Mouse (Mus musculus): ENCODE results near the gene Serpine2. TPM values are rescaled to one million over a fixed set of nuclear protein-coding genes. Genes with fewer than 3 reads are reported as not detected.

The Serpine2 gene
- total and polyA plus RNA-seq, 3 experiments: not detected

DNA sequence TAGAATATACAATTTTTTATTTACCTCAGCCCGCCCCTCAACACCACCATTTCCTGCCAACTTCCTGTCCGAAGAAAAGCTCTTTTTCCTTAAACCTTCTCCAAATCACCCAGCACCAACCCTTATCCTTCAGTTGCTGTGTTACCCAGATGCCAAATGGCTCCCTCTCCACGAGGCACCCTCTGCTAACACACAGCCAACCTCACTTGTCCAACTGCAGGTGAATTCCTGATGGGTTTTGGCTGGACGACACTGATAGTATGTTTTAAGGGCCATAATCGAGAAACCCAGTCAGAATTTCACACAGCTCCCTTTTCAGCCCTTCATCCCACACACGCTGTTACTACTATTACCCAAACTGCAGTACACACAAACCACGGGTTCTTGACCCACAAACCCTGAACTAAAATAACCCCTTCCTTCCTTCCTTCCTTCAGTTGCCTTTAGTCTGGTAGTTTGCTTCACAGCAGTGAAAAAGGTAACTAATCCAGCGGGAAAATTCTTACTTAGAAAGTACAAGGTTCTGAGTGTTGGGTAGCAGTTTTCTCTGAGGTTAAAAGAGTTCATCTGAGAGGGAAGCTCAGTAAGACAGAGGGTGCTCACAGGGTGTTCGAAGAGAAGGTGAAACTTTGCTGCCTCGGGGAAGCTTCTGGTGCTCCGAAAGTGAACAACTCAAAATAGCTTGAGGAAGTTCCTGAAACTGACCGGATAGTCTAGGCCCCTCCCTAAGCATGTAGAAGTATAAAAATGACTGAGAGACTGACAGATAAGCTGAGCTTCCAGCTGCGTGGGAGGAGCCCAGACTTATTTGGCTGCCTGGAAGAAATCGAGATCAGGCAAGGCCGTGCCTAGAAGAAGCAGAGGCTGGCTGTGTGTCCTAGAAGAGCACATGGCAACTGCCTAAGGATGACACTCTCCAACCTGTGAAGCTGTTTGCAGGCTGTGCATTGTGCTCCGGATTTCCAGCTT is 98.4 kb downstream of the Serpine2 start (continued):
- TF ChIP-seq MAFK (IDR thresholded peaks at IDR 0.05; ENCODE audit: borderline replicate concordance, low read depth, low read length) (no peak), MAX (IDR thresholded peaks at IDR 0.05; ENCODE audit: low read length) (0 out of 2 replicates have a peak, but pooled peaks have one; percentile 38), GABPA (IDR thresholded peaks at IDR 0.05; ENCODE audit: low read depth, low read length) (no peak), UBTF (IDR thresholded peaks at IDR 0.05; ENCODE audit: borderline replicate concordance, insufficient read depth, low read depth, low read length) (no peak)

DNA sequence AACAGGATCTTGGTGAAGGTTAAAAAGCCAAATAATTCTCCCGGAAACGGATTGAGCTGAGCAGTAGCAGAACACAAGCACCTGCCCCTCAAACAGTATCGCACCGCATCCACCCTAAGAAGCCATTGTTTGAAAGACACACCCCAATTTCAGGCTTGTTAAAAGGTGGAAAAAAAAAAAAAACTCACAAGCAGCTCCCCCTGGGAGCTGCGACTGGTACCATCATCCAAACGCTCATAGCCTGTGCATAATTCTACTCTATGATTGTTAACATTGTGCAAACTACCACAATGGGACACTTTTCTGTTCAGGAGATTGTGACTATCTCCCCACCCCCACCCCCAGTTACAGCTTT is 99.1 kb downstream of the Serpine2 start:
- no peak for DNase-seq (ENCODE audit: low read depth, low spot score)
- Histone ChIP-seq H3K4me1 (ENCODE audit: control insufficient read depth in 1 of 2, insufficient read depth in 2 of 2, low read length in 2 of 2) (peaks cover 5 to 14% of the 10 kb centered on the region in 2 experiments), H3K27me3 (ENCODE audit: control insufficient read depth in 1 of 2, insufficient read depth in 2 of 2, low read length in 2 of 2) (no peaks in the 10 kb centered on the region), H3K9me3 (replicated peaks; ENCODE audit: insufficient read depth, low read length) (no peaks in the 10 kb centered on the region), H3K27ac (ENCODE audit: control insufficient read depth, low read depth, low read length) (peak overlapping the region; percentile 29), H3K79me2 (ENCODE audit: control insufficient read depth, insufficient read depth, low read length, poor library complexity) (peaks cover 12% of the 10 kb centered on the region), H3K4me3 (ENCODE audit: control insufficient read depth in 1 of 2, insufficient read depth in 1 of 2, low read depth in 2 of 2, low read length in 2 of 2) (peak overlapping the region; percentile 80 to 99), H3K9ac (ENCODE audit: control insufficient read depth, low read depth, low read length, poor library complexity, severe bottlenecking) (peak overlapping the region; percentile 57), H3K36me3 (ENCODE audit: control insufficient read depth in 1 of 2, insufficient read depth in 2 of 2, low read length in 2 of 2) (peaks cover 0 to 17% of the 10 kb centered on the region in 2 experiments; a peak in 2 of 4 replicates)
- no peak for TF ChIP-seq GATA1 (IDR thresholded peaks at IDR 0.05; ENCODE audit: low read depth, low read length)
- peak; percentile 11; the same call in 1 of the 2 replicates for TF ChIP-seq SMC3 (IDR thresholded peaks at IDR 0.05; ENCODE audit: low read depth, low read length)
- no peak for TF ChIP-seq RAD21 (IDR thresholded peaks at IDR 0.05; ENCODE audit: low read depth, low read length)
- peak; percentile 94 for TF ChIP-seq ZNF384 (IDR thresholded peaks at IDR 0.05; ENCODE audit: low read depth, low read length)
- 0 out of 2 replicates have a peak, but pooled peaks have one; percentile 31 for TF ChIP-seq TBP (IDR thresholded peaks at IDR 0.05; ENCODE audit: low read depth, low read length)

DNA sequence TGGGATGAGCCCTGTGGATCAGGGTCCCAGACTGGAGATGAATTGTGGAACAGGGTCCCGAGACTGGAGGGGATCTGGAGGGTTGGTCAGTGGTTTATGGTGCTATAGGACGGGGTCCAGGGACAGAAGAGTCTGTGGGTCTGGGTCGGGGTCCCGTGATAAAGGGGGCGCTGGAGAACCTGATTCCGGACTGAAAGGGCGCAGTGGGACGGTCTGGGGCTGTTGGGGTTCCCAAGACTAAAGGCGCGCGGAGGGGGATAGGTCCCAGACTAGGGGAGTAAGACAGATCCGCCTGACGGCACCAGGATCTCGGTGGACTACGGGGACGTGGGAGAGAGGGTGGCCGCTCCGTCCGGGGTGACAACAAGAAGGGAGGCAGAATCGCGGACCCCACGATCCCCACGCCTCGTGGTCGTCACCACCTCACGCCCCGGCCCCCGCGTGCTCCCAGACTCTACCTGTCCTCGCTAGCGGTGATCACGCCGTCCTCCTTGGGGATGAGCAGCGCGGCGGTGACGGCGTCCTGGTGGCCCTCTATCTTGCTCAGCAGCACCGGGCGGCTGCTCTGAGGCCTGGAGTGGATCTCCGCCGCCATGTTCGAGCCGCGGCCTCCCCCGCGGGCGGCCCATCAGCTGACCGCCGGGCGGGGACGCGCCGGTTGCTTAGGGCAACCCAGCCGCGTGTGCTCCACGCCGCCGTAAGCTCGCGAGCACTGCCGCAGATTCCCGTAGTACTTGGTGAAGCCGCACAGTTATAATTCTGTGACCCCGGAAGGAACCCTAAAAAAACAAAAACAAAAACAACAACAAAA is 99.7 kb downstream of the Serpine2 start:
- Histone ChIP-seq H3K27ac (ENCODE audit: control insufficient read depth, low read depth, low read length) (peak overlapping the region; percentile 41; the same call in 1 of the 2 replicates), H3K9ac (ENCODE audit: control insufficient read depth, low read depth, low read length, poor library complexity, severe bottlenecking) (peak overlapping the region; percentile 98), H3K27me3 (ENCODE audit: control insufficient read depth in 1 of 2, insufficient read depth in 2 of 2, low read length in 2 of 2) (no peaks in the 10 kb centered on the region), H3K36me3 (ENCODE audit: control insufficient read depth in 1 of 2, insufficient read depth in 2 of 2, low read length in 2 of 2) (peaks cover 0 to 17% of the 10 kb centered on the region in 2 experiments; a peak in 2 of 4 replicates), H3K9me3 (replicated peaks; ENCODE audit: insufficient read depth, low read length) (no peaks in the 10 kb centered on the region), H3K4me1 (ENCODE audit: control insufficient read depth in 1 of 2, insufficient read depth in 2 of 2, low read length in 2 of 2) (peaks cover 5 to 14% of the 10 kb centered on the region in 2 experiments), H3K79me2 (ENCODE audit: control insufficient read depth, insufficient read depth, low read length, poor library complexity) (peaks cover 12% of the 10 kb centered on the region), H3K4me3 (ENCODE audit: control insufficient read depth in 1 of 2, insufficient read depth in 1 of 2, low read depth in 2 of 2, low read length in 2 of 2) (peak overlapping the region; percentile 80 to 99)
- peak; percentile 93 for DNase-seq (ENCODE audit: low read depth, low spot score)
- peak; percentile 59 to 67; a peak in 3 of 4 replicates for TF ChIP-seq POLR2A (IDR thresholded peaks at IDR 0.05; ENCODE audit: control insufficient read depth in 1 of 2, insufficient read depth in 1 of 2, low read depth in 1 of 2, low read length in 2 of 2, poor library complexity in 1 of 2)
- 0 out of 2 replicates have a peak, but pooled peaks have one; percentile 38 for TF ChIP-seq TCF12 (IDR thresholded peaks at IDR 0.05; ENCODE audit: low read depth, low read length)
- TF ChIP-seq SMC3 (IDR thresholded peaks at IDR 0.05; ENCODE audit: low read depth, low read length): no peak
- TF ChIP-seq MAX (IDR thresholded peaks at IDR 0.05; ENCODE audit: low read length): peak; percentile 97
- no peak for TF ChIP-seq POLR2AphosphoS5 (IDR thresholded peaks at IDR 0.05; ENCODE audit: borderline replicate concordance, low read depth, low read length)
- no peak for TF ChIP-seq GATA1 (IDR thresholded peaks at IDR 0.05; ENCODE audit: low read depth, low read length)
- TF ChIP-seq RAD21 (IDR thresholded peaks at IDR 0.05; ENCODE audit: low read depth, low read length): no peak
- peak; percentile 95 for TF ChIP-seq USF1 (IDR thresholded peaks at IDR 0.05; ENCODE audit: low read depth, low read length)
- TF ChIP-seq TBP (IDR thresholded peaks at IDR 0.05; ENCODE audit: low read depth, low read length): peak; percentile 4; the same call in 1 of the 2 replicates
- TF ChIP-seq MAZ (IDR thresholded peaks at IDR 0.05; ENCODE audit: low read depth, low read length): no peak
- TF ChIP-seq HCFC1 (IDR thresholded peaks at IDR 0.05; ENCODE audit: low read depth, low read length): peak; percentile 81
- no peak for TF ChIP-seq EP300 (IDR thresholded peaks at IDR 0.05; ENCODE audit: low read depth in 1 of 2, low read length in 2 of 2)
- TF ChIP-seq MYC (IDR thresholded peaks at IDR 0.05; ENCODE audit: low read depth, low read length): peak; percentile 89
- no peak for TF ChIP-seq ZNF384 (IDR thresholded peaks at IDR 0.05; ENCODE audit: low read depth, low read length)
- peak; percentile 72 for TF ChIP-seq ELF1 (IDR thresholded peaks at IDR 0.05; ENCODE audit: low read depth, low read length)
- TF ChIP-seq ZKSCAN1 (IDR thresholded peaks at IDR 0.05; ENCODE audit: low read depth, low read length): no peak
- no peak for TF ChIP-seq NRF1 (IDR thresholded peaks at IDR 0.05; ENCODE audit: insufficient read depth, low read depth, low read length, poor library complexity, severe bottlenecking)
- no peak for TF ChIP-seq JUND (IDR thresholded peaks at IDR 0.05; ENCODE audit: low read depth, low read length)
- TF ChIP-seq ZC3H11A (IDR thresholded peaks at IDR 0.05; ENCODE audit: low read depth, low read length): no peak
- TF ChIP-seq SIN3A (IDR thresholded peaks at IDR 0.05; ENCODE audit: low read length): peak; percentile 100
- peak; percentile 86 for TF ChIP-seq ETS1 (IDR thresholded peaks at IDR 0.05; ENCODE audit: low read depth, low read length)

Measured in MEL (cell line).